Mouse (Mus musculus) spleen, adult 2 months (tissue): Measurements from ENCODE around the gene Entr1. TPM values are rescaled to one million over a fixed set of nuclear protein-coding genes. Genes with fewer than 3 reads are reported as not detected.
A peak's percentile ranks its signal among the peaks of the same experiment; 100 is the strongest.

Source experiments
- DNase-seq, 2 experiments: peaks; one replicate each; pipeline versions ENCODE4 v3.0.0 to v3.0.0-alpha.2; 2012 to 2021; ENCODE audit warnings: low spot score in 2 of 2, low read depth in 1 of 2
- H3K27ac ChIP-seq: fragments of 200-500 bp; 2 replicates; pipeline ENCODE4 v1.5.1; 2012; ENCODE audit warnings: low read length, inconsistent platforms; ENCODE audit not compliant: insufficient read depth
- H3K27me3 ChIP-seq: fragments of 200-500 bp; 2 replicates; pipeline ENCODE4 v1.6.1; 2012; ENCODE audit warnings: mild to moderate bottlenecking, moderate library complexity, low read length, inconsistent platforms; ENCODE audit not compliant: control insufficient read depth, insufficient read depth
- H3K36me3 ChIP-seq: fragments of 200-500 bp; 2 replicates; pipeline ENCODE4 v1.6.1; 2012; ENCODE audit warnings: mild to moderate bottlenecking, low read length, inconsistent platforms; ENCODE audit not compliant: control insufficient read depth, insufficient read depth
- H3K4me1 ChIP-seq: fragments of 200-500 bp; 2 replicates; pipeline ENCODE4 v1.6.1; 2011; ENCODE audit warnings: inconsistent platforms; ENCODE audit not compliant: control insufficient read depth, insufficient read depth, insufficient read length
- H3K4me3 ChIP-seq: fragments of 200-500 bp; 2 replicates; pipeline ENCODE4 v1.5.1; 2011; ENCODE audit warnings: mild to moderate bottlenecking, inconsistent platforms; ENCODE audit not compliant: insufficient read depth, insufficient read length; ENCODE audit errors: extremely low read depth
- CTCF ChIP-seq: fragments of 200-500 bp; IDR thresholded peaks from 2 replicates; pipeline ENCODE4 v1.5.1; 2011; ENCODE audit warnings: mild to moderate bottlenecking, inconsistent platforms; ENCODE audit not compliant: insufficient read depth, insufficient read length, insufficient replicate concordance; ENCODE audit errors: extremely low read depth
- POLR2A ChIP-seq: fragments of 200-500 bp; IDR thresholded peaks from 2 replicates; pipeline ENCODE4 v1.6.1; 2011; ENCODE audit warnings: low read depth, low read length, inconsistent platforms
- WGBS: fragments of 180-500 bp; shearing (Covaris S2); methylation state at CpG from one replicate; pipeline ENCODE4 v1.1.7; 2018; 5-methylcytosine and 5-hydroxymethylcytosine counted together
- polyA plus RNA-seq: library from polyadenylated mRNA; depleted of rRNA; stranded (reverse); fragments of >200 nt; gene quantifications from 2 replicates; pipeline ENCODE4 v1.2.3, GENCODE M21; 2012; rRNA removed

Entr1 gene
- polyA plus RNA-seq: 60.1 and 70.5 TPM in 2 replicates

GRCm38 (mm10) chr2:26389154-26389690 lies at the start of gene Entr1, which contains the start of gene Pmpca:
Gene Entr1 (minus strand): TSS chr2:26389316.
Gene Pmpca (plus strand): TSS chr2:26389339.
- H3K4me1 ChIP-seq: peaks cover 6% of the 10 kb centered on the region
- peak within 1 kb of the TSS; percentile 76 for H3K27ac ChIP-seq
- TF ChIP-seq CTCF (no peak), POLR2A (peak; percentile 77)
- H3K27me3 ChIP-seq: no peaks in the 10 kb centered on the region
- DNase-seq: peak; percentile 56 to 78
- WGBS: 2% methylated on average over 60 of the region's 60 CpGs
- H3K36me3 ChIP-seq: peaks cover 47% of the 10 kb centered on the region
- H3K4me3 ChIP-seq: peak within 1 kb of the TSS; percentile 84

DNA sequence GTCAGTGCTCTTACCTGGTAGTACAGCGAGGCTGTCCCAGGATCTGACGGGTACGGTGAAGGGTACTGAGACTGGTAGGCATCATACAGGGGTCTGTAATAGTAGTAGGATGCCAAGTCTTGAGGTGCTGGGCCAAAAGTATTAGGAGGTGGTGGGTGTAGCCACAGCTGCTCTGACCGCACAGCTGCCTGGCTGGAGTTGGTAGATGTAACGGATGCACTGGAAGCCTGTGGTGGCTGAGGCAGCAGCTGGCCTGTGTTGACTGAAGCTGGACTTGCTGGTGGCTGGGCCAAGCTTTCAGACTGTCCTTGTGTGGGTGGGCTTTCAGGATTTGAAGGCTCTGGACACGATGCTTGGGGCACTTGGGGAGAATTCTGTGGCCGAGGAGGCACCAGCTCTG lies 49.3 kb upstream of the Entr1 start:
- no peak overlapping the region for H3K27ac ChIP-seq
- no peaks in the 10 kb centered on the region for H3K27me3 ChIP-seq
- DNase-seq: no peak
- no peak for TF ChIP-seq POLR2A
- TF ChIP-seq CTCF: no peak
- H3K4me1 ChIP-seq: no peaks in the 10 kb centered on the region
- H3K36me3 ChIP-seq: peaks cover 47% of the 10 kb centered on the region
- WGBS: 92% methylated on average over 7 of the region's 7 CpGs
- no peak overlapping the region for H3K4me3 ChIP-seq

GRCm38 (mm10) chr2:26437221-26437620 lies 48.1 kb upstream of the Entr1 start:
- no peaks in the 10 kb centered on the region for H3K4me1 ChIP-seq
- no peak for TF ChIP-seq CTCF
- no peak for TF ChIP-seq POLR2A
- no peaks in the 10 kb centered on the region for H3K27me3 ChIP-seq
- peaks cover 54% of the 10 kb centered on the region for H3K36me3 ChIP-seq
- no peak overlapping the region for H3K27ac ChIP-seq
- WGBS: 83% methylated on average over 4 of the region's 4 CpGs
- DNase-seq: no peak
- H3K4me3 ChIP-seq: no peak overlapping the region

- WGBS: 90% methylated on average over 7 of the region's 7 CpGs
- TF ChIP-seq POLR2A (no peak), CTCF (no peak)
- no peak for DNase-seq
- H3K4me3 ChIP-seq: no peak overlapping the region
- no peaks in the 10 kb centered on the region for H3K4me1 ChIP-seq
- H3K27me3 ChIP-seq: no peaks in the 10 kb centered on the region
- no peak overlapping the region for H3K27ac ChIP-seq
- peaks cover 54% of the 10 kb centered on the region for H3K36me3 ChIP-seq
Observed at GRCm38 (mm10) chr2:26434791-26435572, 45.9 kb upstream of the Entr1 start.

DNA sequence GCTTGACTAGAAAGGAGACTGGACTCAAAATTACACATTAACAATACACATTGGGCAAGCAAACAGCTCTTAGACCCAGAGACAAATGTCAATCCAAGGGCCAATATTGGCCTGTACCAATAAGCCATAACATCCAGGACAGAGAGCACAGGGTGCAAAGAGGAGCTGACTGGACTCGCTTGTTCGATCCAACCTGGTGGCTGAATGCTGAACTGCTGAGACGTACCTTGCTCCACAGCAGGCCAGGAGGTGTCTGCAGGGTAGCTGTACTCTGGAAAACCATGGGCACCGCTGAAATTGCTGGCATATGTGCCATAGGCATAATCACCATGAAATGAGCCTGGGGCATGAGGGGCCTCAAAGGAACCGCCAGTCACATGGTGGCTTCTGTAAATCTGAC lies 40.7 kb upstream of the Entr1 start:
- Histone ChIP-seq H3K36me3 (peaks cover 57% of the 10 kb centered on the region), H3K4me3 (no peak overlapping the region), H3K4me1 (no peaks in the 10 kb centered on the region), H3K27me3 (no peaks in the 10 kb centered on the region), H3K27ac (no peak overlapping the region)
- no peak for DNase-seq
- WGBS: 97% methylated on average over 5 of the region's 5 CpGs
- TF ChIP-seq POLR2A (no peak), CTCF (no peak)

DNA sequence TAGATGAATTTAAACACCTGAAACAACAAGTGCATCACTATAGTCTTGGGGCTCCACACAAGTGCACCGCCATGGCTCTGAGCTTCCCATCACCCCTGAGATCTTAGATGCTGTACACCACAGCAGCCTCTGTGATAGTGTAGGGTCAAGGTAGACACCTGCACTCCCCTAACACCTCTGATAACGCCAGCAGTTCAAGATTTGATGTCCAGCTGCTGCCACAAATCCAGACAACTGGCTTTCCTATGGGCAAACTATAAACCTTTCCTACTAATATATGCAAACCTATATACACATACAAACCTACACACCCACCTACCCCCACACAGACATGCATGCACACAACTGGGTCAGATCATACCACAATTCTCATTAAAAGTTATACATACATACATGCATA lies 35.4 kb upstream of the Entr1 start:
- Histone ChIP-seq H3K27ac (no peak overlapping the region), H3K27me3 (no peaks in the 10 kb centered on the region), H3K4me1 (no peaks in the 10 kb centered on the region), H3K36me3 (peaks cover 62% of the 10 kb centered on the region), H3K4me3 (no peak overlapping the region)
- no peak for TF ChIP-seq POLR2A
- TF ChIP-seq CTCF: no peak
- WGBS: 94% methylated on average over 2 of the region's 2 CpGs
- no peak for DNase-seq

DNA sequence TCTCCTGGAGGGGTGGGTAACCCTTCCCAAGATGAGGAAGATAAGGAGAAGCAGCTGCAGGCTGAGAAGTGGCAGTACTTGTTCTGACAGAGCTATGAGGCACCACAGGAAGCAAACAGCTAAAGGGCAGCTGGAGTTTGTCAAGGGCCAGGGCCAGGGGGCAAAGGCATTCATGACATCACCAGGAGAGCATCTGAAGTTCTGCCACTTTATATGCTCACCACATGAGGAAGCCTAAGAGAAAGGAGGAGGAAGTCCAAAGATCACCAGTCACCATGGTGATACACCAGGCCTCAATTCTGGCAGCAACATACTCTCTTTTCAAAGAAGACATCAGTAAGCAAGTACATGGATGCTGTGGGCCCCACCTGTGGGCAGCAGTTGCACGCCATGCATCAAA lies 34.0 kb upstream of the Entr1 start:
- Histone ChIP-seq H3K27me3 (no peaks in the 10 kb centered on the region), H3K4me3 (no peak overlapping the region), H3K27ac (no peak overlapping the region), H3K4me1 (no peaks in the 10 kb centered on the region), H3K36me3 (peaks cover 54% of the 10 kb centered on the region)
- DNase-seq: no peak
- 97% methylated on average over 1 of the region's 1 CpGs for WGBS
- no peak for TF ChIP-seq POLR2A
- no peak for TF ChIP-seq CTCF
